Mouse (Mus musculus): Measurements from ENCODE around the gene Arf5. TPM values are rescaled to one million over a fixed set of nuclear protein-coding genes. Genes with fewer than 3 reads are reported as not detected.

The Arf5 gene
- 21.4 TPM for polyA plus RNA-seq (2014; fragmentation: Illumina TruSeq; extraction: RNeasy Lipid Tissue Mini Kit (QIAGEN cat#74804); ENCODE audit: low replicate concordance)

DNA sequence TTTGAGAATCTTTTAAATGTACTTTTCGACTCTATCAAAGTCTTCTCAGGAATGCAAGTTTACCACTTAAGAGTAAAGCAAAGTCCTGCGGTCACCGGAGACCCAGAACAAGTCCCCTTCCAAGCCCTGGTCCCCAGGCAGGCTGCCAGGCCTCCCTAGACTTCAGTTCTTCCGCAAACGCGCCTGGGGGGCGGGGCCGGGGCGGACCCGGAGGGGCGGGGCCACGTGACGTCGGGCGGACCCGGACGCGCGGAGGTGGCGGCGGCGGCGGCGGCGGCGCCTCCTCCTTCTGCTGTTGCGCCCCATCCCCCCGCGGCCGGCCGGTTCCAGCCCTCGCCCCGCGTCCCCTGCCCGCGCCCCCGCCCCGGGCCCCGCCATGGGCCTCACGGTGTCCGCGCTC, at the start of gene Arf5:
Gene Arf5, plus strand, starts transcription at position 248 of the 400 bp plus-strand sequence.

DNA sequence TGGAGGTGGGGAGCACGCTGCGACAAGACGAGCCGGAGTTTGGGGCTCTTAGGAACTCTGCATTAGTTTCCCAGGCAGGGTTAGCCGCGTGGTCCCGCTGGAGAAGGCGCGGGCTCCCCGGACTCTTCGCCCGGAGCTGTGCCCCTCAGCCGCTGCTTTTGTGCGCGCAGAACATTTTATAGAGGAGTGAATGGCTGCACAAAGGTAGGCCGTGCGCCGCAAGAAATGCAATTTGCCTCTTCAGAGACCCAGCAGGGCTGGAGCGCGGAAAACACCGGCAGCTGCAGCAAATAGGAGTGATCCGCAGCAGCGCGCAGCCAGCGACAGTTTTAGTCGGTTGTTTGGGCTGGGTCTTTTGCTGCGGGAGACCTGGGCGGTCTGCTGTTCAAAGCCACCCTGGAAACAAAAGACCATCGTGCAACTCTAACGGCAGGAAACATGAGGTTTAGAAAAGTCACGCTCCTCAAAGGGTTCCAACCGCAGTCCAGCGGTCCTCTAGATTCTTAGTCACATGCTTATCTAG, 25.6 kb upstream of the Arf5 start, which contains the start of gene Zfp800:
Gene Zfp800, minus strand, starts transcription at position 325 of the 523 bp plus-strand sequence.

DNA sequence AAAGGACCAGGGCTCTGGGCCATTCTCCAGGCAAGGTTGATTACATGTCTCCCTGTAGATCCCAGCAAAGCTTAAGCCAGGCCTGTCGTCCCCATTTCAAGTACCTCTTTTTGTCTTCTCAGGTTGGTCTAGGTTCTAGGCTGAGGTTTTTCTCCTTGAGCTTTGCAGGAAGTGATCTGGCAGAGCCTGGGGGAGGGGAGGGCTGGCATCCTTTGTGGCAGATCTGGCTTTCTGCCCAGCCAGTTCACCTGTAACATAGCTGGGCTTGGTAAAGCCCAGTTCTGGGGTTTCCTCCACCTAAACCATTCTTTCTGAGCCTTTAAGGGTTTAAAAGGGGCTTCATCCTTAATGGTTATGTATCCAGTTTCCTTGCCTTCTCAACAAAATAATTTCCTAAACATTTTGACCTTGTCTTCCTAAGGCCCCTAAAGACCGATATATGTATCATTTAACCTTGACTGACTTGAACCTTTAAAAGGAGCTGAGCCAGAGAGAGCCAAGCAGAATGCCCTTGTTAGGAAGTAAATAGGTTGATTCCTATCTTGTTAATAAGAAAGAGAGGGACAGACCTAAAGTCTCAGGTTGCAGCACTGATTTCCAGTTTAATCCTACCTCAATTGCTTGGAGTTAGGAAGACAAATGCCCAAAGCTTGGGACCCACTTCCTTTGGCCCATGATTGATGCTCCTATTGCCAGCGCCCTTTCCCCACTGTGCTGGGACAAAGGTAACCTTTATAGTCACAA, 3.9 kb downstream of the Arf5 start, which contains the start of gene Fscn3:
Gene Fscn3, plus strand, starts transcription at position 694 of the 744 bp plus-strand sequence.

DNA sequence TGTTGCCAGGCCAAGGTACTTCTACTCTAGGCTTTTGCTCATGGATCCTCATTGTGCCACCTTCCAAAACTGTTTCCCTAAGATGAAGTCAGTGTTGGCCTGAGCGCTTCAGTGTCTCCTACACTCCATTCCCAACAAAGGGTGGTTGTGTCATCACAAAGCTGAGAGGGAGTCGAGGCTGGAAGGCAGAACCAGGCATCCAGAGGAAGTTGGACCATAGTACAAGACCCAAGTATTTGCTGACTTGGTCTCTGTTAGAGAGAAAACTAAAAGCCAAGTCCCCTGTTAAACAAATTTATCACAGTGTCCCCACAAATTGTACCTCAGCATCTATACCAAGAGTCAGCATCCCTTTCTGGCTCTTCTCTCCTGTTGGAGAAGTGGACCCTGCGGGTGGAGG, 4.9 kb downstream of the Arf5 start, which contains the start of gene Gcc1:
Gene Gcc1, minus strand, starts transcription at position 101 of the 400 bp plus-strand sequence.

DNA sequence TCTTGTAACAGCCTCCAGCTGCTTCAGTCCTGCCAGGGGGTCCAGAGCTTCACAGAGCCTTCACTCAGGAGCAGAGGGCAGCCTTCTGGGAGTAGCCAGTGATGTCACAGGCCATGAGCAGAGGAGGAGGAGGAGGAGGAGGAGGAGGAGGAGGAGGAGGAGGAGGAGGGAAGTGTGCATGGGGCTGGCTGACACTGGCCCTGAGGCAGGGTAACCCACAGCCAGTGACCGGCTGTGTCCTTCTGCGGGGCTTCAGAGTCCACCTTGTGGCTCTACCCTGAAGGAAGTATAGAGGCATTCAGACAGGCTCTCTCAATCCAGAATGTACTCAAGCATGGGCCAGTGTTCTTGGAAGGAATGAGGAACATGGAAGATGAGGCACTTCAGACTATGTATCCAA, 25.9 kb downstream of the Arf5 start, which contains the start of gene Pax4:
Gene Pax4, minus strand, starts transcription at position 101 of the 400 bp plus-strand sequence.

GRCm38 (mm10) chr6:28474839-28475238, 51.5 kb downstream of the Arf5 start, which contains the start of gene Snd1:
Snd1 (plus strand) TSS chr6:28475139.

Other genes starting within 250 kb of the Arf5 start
- 53.7 TPM for gene Zfp800, start 25.6 kb upstream of the Arf5 start, polyA plus RNA-seq (2014; fragmentation: Illumina TruSeq; extraction: RNeasy Lipid Tissue Mini Kit (QIAGEN cat#74804); ENCODE audit: low replicate concordance)
- not detected for gene Fscn3, start 4.2 kb downstream of the Arf5 start, polyA plus RNA-seq (2014; fragmentation: Illumina TruSeq; extraction: RNeasy Lipid Tissue Mini Kit (QIAGEN cat#74804); ENCODE audit: low replicate concordance)
- 11.3 TPM for gene Gcc1, start 4.8 kb downstream of the Arf5 start, polyA plus RNA-seq (2014; fragmentation: Illumina TruSeq; extraction: RNeasy Lipid Tissue Mini Kit (QIAGEN cat#74804); ENCODE audit: low replicate concordance)
- not detected for gene Pax4, start 25.8 kb downstream of the Arf5 start, polyA plus RNA-seq (2014; fragmentation: Illumina TruSeq; extraction: RNeasy Lipid Tissue Mini Kit (QIAGEN cat#74804); ENCODE audit: low replicate concordance)
- gene Snd1, start 51.6 kb downstream of the Arf5 start, polyA plus RNA-seq (2014; fragmentation: Illumina TruSeq; extraction: RNeasy Lipid Tissue Mini Kit (QIAGEN cat#74804); ENCODE audit: low replicate concordance) = 4.5 TPM

Measured in small intestine, adult 10 weeks (tissue).